Mouse (Mus musculus): ENCODE measurements around the gene Rbm41.

DNA sequence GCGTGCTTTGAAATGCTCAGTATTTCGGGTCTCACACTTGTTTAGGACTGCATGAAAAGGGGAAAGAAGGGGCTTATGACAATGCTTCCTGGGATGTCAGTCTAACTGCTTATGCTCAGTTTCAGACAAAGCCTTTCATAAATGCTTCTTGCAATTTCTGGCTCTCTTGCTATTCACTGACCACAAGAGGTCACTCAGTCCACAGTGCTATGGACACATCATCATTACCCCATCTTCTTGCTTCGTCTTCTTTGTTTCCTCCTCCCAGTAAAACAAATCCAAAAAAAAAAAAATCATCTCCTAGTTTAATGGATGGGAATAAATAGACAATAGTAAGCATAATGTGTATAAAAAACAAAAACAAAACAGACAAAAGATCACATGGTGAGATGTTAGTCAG, 65.9 kb downstream of the Rbm41 start:
- TF ChIP-seq KAT2A (conservative IDR thresholded peaks at IDR 0.05; ENCODE audit: low read depth, low read length) = no peak
- TF ChIP-seq CTCF (IDR thresholded peaks at IDR 0.05 in 2 of 3, conservative IDR thresholded peaks at IDR 0.05 in 1 of 3; ENCODE audit: control insufficient read depth in 1 of 3, insufficient read depth in 1 of 3, low read depth in 2 of 3, low read length in 3 of 3, poor library complexity in 1 of 3, severe bottlenecking in 1 of 3) = no peak
- no peak for TF ChIP-seq POLR2A (IDR thresholded peaks at IDR 0.05; ENCODE audit: control insufficient read depth in 1 of 2, insufficient read depth in 1 of 2, low read depth in 1 of 2, low read length in 2 of 2, poor library complexity in 1 of 2)
- no peak for TF ChIP-seq GABPA (IDR thresholded peaks at IDR 0.05; ENCODE audit: low read depth, low read length)
- no peak for TF ChIP-seq MAX (IDR thresholded peaks at IDR 0.05; ENCODE audit: low read length)
- no peak for TF ChIP-seq ZNF384 (IDR thresholded peaks at IDR 0.05; ENCODE audit: low read depth, low read length)
- TF ChIP-seq E2F4 (IDR thresholded peaks at IDR 0.05; ENCODE audit: borderline replicate concordance, low read depth, low read length) = no peak

Data from MEL (cell line).